Mouse (Mus musculus) Patski (cell line): ENCODE results near the gene Dock6. TPM values are rescaled to one million over a fixed set of nuclear protein-coding genes. Genes with fewer than 3 reads are reported as not detected.
"Not testable (repeated sequence)": the region's sequence is repeated elsewhere in the genome, so short reads cannot be mapped to it uniquely, and the experiment has no call there.

Source experiments
- ATAC-seq: fragments of 100-300 bp; one replicate; pipeline ENCODE4 v1.8.0; 2021
- CTCF ChIA-PET: fragments of 350-600 bp; sonication (Branson Sonifier 250); formaldehyde crosslinking; loops from one replicate; lab custom pipeline; 2022; ENCODE audit warnings: inconsistent platforms; lab: Charles Lee
- POLR2A ChIA-PET: fragments of 350-600 bp; sonication (Branson Sonifier 250); formaldehyde crosslinking; loops from one replicate; lab custom pipeline; 2022; ENCODE audit warnings: antibody characterized with exemption, inconsistent platforms; lab: Charles Lee
- DNase-seq: peaks from one replicate; pipeline ENCODE4 v3.0.0-alpha.2; 2011; ENCODE audit warnings: low read depth, low spot score
- H3K27me3 ChIP-seq: fragments of 371-371 bp; one replicate; pipeline ENCODE4 v1.5.1; 2021
- CTCF ChIP-seq: fragments of 100-300 bp; IDR thresholded peaks from one replicate; pipeline ENCODE4 v1.5.1; 2021
- in situ Hi-C: fragments of 300-500 bp; cut with MboI; formaldehyde crosslinking; loops from 3 replicates; pipeline ENCODE4 v1.11.1; 2018; ENCODE audit warnings: low pct_unique_long_range_greater_than_20kb, mixed read lengths
- polyA plus RNA-seq: library from polyadenylated mRNA; unstranded; gene quantifications from one replicate; pipeline ENCODE4 v1.2.3, GENCODE M21; 2021

The Dock6 gene
- polyA plus RNA-seq, 1 experiment from 2014 or later: 36.1 TPM

DNA sequence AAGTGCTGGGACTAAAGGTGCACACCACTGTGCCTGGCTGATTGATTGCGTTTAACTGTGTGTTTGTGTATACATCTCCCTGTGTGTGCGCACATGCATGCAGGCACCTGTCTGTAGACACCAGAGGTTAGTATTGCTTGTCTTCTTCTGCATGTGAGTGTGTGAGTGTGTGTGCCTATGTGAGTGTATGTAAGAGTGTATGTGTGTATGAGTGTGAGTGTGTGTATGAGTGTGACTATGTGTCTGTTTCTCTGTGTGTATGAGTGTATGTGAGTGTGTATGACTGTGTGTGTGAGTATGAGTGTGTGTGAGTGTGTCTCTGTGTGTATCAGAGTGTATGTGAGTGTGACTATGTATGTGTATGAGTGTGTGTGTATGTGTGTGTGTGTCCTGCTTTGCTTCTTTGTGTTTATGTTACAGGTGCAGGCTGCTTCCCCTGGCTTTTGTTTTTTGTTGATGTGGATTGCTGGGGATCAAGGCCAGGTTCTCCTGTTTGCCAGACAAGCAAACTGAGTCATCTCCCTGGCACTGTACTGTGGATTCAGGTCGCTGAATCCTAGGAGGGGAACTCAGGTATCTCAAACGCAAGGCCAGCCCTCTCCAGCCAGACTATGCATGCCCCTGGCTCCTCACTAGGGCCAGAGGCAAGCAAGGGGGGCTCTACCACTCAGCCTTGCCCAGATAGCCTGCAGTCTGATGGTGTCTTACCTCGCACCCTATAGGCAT is 13.4 kb upstream of the Dock6 start:
- CTCF ChIA-PET: interaction anchor here (1.2 kb wide), 1 partner anchor 12 kb away, joined by 3 read pairs; no protein-coding TSS in a partner anchor
- DNase-seq (no peak), ATAC-seq (peak; percentile 15)
- POLR2A ChIA-PET: no interaction called here
- H3K27me3 ChIP-seq: no peaks in the 10 kb centered on the region
- TF ChIP-seq CTCF: no peak
- in situ Hi-C loops: no loop called here

DNA sequence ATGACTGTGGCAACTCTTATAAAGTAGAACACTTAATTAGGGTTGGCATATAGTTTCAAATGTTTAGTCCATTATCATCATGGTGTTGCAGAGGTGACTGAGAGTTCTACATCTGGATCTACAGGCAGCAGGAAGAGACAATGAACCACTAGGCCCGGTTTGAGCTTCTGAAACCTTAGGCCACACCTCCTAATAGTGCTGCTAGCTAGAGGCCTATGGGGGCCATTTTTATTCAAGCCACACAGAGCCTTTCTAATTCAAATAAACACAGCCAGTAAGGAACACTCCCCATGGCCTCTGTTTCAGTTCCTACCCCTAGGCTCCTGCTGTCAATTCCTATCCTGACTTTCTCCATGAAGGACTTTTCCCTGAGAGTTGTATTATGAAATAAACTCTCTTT is 9.7 kb upstream of the Dock6 start:
- no peak for ATAC-seq
- in situ Hi-C loops: no loop called here

DNA sequence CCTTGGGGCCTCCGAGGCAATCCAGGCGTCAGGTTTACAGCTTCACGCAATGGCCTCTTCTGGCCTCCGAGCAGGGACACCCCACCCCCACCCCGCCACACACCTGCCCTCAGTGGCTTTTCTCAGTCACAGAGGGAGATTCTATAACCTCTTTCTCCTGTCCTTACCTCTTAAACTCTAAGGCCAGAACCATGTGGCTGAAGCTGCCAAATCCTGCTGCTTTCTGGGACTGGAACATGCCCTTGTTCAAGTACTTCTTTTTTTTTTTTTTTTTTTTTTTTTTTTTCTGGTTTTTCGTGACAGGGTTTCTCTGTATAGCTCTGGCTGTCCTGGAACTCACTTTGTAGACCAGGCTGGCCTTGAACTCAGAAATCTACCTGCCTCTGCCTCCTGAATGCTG is 7.9 kb upstream of the Dock6 start:
- ATAC-seq, H3K27me3 ChIP-seq, in situ Hi-C loops, DNase-seq: not testable (repeated sequence)
- ChIA-PET POLR2A (interaction anchor here (0.7 kb wide), 1 partner anchor 165 kb away, joined by 8 read pairs; no protein-coding TSS in a partner anchor), CTCF (interaction anchor here (0.9 to 1.0 kb wide), 2 partner anchors 9 to 56 kb away, joined by 3 read pairs; no protein-coding TSS in a partner anchor)

More for the DNA sequence above, 9.7 kb upstream of the Dock6 start:
- H3K27me3 ChIP-seq: no peaks in the 10 kb centered on the region
- ChIA-PET POLR2A (no interaction called here), CTCF (interaction anchor here (0.9 to 1.1 kb wide), 2 partner anchors 14 to 39 kb away, joined by 3 read pairs; no protein-coding TSS in a partner anchor)
- no peak for DNase-seq
- no peak for TF ChIP-seq CTCF

DNA sequence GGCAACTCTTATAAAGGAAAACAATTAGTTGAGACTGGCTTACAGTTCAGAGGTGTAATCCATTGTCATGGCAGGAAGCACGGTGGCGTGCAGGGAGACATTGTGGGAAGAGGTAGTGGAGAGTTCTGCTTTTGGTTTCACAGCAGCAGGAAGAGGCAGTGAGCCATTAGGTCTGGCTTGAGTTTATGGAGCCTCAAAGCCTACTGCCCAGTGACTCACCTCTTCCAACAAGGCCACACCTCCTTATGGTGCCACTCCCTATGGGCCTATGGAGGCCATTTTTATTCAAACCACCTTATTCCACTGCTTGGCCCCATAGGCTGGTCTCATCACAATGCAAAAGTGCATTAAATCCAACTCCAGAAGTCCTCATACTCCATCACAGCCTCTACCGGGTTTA is 7.2 kb upstream of the Dock6 start:
- in situ Hi-C loops: no loop called here
- no peak for ATAC-seq
- no peak for DNase-seq
- H3K27me3 ChIP-seq: no peaks in the 10 kb centered on the region
- ChIA-PET CTCF (interaction anchor here (1.5 kb wide), 1 partner anchor 11 kb away, joined by 3 read pairs; no protein-coding TSS in a partner anchor), POLR2A (no interaction called here)
- no peak for TF ChIP-seq CTCF

DNA sequence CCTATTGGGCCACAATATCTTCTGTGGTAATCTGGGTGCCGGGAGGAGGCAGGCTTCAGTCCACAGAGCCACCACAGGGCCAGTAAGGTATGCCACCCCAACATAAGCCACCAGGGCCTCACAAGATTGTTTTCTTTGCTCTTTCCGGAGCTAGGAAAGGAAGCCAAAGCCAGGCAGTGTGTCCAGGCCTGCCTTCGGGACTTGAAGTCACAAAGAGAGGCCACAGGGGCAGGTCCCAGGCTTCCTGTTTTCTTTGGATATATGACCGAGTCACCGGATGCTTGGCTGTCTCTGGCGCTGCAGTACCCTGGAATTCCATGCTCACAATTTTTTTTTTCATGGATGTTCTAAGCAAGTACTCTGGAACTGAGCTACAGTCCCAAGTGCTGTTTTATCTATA is 5.6 kb upstream of the Dock6 start:
- in situ Hi-C loops: no loop called here
- DNase-seq (no peak), ATAC-seq (no peak)
- no peaks in the 10 kb centered on the region for H3K27me3 ChIP-seq
- ChIA-PET CTCF (no interaction called here), POLR2A (no interaction called here)
- TF ChIP-seq CTCF: no peak

DNA sequence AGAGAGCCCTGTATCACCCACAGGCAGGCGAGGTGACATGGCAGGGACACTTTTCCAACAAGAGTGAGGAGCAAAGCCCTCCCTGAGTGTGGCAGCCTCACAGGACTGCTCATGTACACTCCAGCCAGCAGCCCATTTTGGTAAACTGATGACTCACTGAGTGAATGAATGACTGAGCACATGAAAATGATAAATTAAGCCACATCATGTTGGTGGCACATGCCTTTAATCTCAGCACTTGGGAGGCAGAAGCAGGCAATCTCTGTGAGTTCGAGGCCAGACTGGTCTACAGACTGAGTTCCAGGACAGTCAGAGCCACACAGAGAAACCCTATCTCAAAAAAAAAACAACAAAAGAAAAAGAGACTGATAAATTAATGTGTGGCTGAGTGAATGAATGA is 5.1 kb upstream of the Dock6 start:
- ChIA-PET POLR2A (no interaction called here), CTCF (no interaction called here)
- no peaks in the 10 kb centered on the region for H3K27me3 ChIP-seq
- ATAC-seq: no peak
- TF ChIP-seq CTCF: no peak
- no peak for DNase-seq
- in situ Hi-C loops: no loop called here

DNA sequence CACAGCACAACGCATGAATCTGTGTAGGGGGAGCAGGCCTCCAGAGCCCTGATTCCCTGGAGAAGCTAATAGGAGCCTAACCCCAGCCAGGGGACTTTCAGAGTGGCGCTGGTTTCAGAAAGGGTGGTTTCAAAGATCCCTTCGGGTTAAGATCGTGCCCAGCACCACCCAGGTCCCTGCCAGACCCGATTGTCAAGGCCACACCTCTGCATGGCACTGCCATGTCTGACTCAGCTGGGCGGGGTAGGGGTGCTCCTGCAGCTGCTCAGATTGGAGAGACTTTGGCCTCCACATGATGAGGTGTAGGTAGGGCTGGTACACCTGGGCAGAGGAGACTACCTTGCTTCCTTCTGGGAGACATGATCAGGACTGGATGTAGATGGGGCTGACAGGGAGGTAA is 2.5 kb upstream of the Dock6 start:
- TF ChIP-seq CTCF: no peak
- in situ Hi-C loops: no loop called here
- no peak for ATAC-seq
- ChIA-PET CTCF (interaction anchor here (0.9 kb wide), 1 partner anchor 17 kb away, joined by 3 read pairs; no protein-coding TSS in a partner anchor), POLR2A (no interaction called here)
- no peak for DNase-seq
- no peaks in the 10 kb centered on the region for H3K27me3 ChIP-seq

DNA sequence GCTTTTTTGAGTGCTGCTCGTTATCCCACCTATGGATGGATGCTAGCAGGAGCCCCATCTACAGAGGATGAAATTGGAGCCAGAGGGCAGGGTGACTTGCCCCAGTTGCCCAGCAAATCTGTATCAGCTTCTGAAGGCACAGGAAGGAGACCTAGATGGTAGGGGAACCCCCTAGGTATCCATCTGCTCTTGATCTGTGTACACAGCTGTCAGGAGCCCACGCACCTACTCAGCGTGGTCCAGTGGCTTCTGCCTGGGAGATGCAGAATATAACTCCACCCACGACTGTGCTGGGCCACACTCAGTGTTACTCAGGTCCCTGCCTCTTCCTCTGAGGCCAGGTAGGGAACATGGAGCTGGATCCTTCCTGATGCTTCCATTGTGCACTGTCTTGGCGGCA is 1.5 kb upstream of the Dock6 start:
- DNase-seq (no peak), ATAC-seq (no peak)
- POLR2A ChIA-PET: interaction anchor here (1.5 kb wide), 1 partner anchor 12 kb away, joined by 4 read pairs; no protein-coding TSS in a partner anchor
- CTCF ChIA-PET: interaction anchor here (1.0 to 1.4 kb wide), 2 partner anchors 13 to 19 kb away, joined by 3 to 4 read pairs; partner anchors contain the start of gene Angptl8
- in situ Hi-C loops: no loop called here
- TF ChIP-seq CTCF: no peak
- no peaks in the 10 kb centered on the region for H3K27me3 ChIP-seq

DNA sequence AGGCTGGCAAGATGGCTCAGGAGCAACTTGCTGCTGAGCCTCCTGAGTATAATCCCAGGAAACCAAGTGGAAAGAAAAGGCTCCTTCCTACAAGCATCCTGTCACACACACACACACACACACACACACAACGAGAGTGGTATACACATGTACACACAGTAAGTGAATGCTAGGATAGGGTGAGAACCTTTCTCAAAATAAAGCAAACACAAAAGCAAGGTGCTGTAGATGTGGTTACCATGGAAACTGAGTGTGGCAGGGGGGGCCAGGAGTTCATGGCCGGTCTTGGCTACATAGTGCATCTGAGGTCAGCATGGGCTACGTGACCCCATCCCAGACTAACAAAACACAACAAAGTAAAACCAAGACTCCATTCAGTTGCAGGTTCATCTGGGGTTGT is 1.4 kb downstream of the Dock6 start:
- ChIA-PET POLR2A (interaction anchor here (0.6 kb wide), 1 partner anchor 219 kb away, joined by 3 read pairs; no protein-coding TSS in a partner anchor), CTCF (no interaction called here)
- DNase-seq (no peak), ATAC-seq (no peak)
- no peaks in the 10 kb centered on the region for H3K27me3 ChIP-seq
- in situ Hi-C loops: no loop called here
- no peak for TF ChIP-seq CTCF

DNA sequence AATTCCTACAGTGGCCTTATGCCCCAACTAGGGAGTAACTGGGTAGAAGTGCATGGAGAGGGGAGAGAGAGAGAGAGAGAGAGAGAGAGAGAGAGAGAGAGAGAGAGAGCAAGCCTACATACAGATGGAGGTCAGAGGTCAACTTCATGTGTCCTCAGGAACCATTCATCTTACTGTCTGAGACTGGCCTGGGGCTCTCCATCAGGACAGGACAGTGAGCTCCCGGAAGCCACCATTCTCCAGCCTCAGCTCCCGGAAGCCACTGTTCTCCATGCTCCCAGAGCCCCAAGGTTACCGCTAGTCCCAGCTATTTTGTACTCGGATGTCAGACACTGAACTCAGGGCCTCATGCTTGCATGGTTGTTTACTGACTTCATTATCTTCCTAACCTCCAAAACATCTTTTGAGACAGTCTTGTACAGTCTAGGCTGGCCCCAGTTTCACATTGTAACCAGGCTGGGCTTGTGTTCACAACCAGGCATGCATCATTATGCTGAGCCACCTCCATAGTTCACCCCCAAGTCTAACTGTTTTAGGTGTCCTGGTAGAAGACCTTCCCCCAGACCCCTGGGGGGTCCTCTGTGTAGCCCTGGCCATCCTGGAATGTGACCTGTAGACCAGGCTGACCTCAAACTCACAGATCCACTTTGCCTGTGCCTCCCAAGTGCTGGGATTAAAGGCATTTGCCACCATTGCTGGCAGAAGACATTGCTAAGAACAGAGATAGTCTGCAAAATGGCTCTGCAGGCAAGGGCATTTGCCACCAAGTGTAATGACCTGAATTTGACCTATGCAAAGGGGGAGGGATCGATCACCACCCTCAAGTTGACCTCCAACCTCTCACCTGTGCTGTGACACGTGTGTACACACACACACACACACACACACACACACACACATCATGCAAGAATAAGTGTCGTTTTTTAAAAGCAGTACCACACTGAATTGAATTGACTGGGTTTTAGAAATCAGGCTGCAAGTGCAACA is 2.5 kb downstream of the Dock6 start:
- no peaks in the 10 kb centered on the region for H3K27me3 ChIP-seq
- CTCF ChIA-PET: no interaction called here
- in situ Hi-C loops: no loop called here
- no peak for ATAC-seq
- no peak for TF ChIP-seq CTCF
- POLR2A ChIA-PET: no interaction called here
- DNase-seq: no peak
